Mouse (Mus musculus) spleen, postnatal 10 days (tissue): ENCODE measurements around the gene Ncam2.
A peak's percentile ranks its signal among the peaks of the same experiment; 100 is the strongest.
"Not testable (repeated sequence)": the region's sequence is repeated elsewhere in the genome, so short reads cannot be mapped to it uniquely, and the experiment has no call there.

Experiments
- DNase-seq, 2 experiments: peaks; one replicate each; pipeline ENCODE4 v3.0.0; 2021 to 2022; ENCODE audit warnings: low spot score in 2 of 2

The Ncam2 gene

DNA sequence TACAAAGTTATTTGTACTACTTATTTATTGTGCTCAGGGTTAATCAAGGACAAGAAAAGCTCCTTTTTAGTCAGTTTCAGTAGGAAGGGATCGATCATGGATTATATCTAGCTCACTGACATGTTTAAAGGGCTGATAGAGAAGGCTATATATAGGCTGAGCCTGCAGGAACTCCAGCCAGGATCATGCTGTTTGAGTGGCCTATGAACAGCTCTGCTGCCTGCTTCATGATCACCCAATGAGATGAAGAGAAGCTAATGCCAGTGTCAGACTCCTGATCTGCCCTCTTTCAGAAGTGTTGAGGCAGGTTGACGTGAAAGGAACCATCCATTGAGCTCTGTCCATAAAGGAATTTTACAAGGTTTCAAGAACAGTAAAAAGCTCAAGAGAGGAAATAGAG is 103.3 kb downstream of the Ncam2 start:
- DNase-seq: no peak

- no peak for DNase-seq
Measured at GRCm38 (mm10) chr16:81309215-81309614, 108.7 kb downstream of the Ncam2 start.

DNA sequence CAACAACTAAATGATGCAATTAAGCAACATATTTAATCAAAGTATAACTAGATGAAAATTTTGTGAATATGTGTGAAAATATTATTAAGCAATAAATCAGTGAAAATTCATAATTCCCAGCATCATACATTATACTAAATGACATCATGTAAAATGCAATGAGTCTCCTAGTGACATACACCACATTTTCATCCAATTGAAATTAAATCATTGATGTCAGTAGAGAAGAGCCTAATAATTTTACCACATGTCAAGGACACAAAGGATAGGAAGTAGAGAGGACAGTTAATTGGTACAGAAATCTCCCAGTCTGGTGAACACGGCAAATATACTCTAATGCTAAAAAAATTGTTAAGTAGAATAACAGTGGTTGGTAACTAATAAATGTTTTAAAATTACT is 118.5 kb downstream of the Ncam2 start:
- no peak for DNase-seq

DNA sequence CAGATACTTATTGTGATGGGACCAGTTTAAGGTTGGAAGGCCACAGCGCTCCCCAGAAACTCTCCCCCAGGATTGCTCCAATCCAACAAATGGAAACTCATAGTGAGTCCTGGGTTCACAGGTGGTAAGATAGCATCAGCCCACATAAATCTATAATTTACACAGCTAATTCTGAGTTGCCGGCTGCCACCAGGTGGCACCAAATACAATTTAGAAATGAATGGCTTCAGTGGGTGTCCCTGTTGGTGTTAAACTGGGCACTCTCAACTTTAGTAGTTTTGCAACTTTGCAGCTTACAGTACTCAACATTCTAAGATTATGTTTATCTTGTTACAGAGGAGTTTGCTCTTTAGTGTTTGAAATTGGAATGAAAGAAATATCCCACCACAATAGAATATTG is 130.0 kb downstream of the Ncam2 start:
- DNase-seq: peak in 1 of 2 experiments; percentile 22

- DNase-seq: no peak
Measured at GRCm38 (mm10) chr16:81365901-81366300, 165.4 kb downstream of the Ncam2 start.

DNA sequence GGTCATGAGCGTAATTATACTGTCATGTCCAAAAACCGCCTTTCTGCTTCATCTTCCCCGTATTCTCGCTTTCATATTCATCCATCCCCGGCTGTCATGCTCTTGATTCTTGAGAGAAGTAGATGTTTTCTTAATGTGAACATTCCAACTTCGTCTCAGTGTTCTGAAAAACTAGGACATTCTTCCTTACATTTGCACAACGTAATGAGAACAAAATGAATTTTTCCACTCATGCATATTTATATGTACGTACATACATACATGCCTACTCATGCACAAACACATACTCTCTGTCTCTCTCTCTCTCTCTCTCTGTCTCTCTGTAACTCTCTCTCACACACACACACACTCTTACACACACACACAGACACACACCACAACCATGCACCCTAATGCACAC is 173.7 kb downstream of the Ncam2 start:
- no peak for DNase-seq

DNA sequence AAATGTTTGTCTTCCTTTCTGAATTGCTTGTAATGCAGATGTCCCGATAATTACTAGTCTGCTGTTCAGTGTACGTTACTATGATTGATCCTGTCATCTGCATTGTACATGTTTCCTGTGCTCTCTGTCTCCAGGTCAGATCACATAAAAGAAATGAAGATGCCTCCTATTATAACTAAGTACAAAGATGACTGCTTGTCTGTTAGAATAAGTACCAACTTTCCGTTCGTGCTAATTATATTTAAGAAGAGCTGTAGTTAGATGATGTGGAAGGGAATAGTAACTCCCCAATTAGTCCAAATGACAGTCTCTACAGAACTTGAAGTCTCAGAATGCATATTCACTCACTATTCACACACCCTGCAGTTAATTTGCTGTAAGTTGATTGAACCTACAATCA is 179.9 kb downstream of the Ncam2 start:
- DNase-seq: no peak

DNA sequence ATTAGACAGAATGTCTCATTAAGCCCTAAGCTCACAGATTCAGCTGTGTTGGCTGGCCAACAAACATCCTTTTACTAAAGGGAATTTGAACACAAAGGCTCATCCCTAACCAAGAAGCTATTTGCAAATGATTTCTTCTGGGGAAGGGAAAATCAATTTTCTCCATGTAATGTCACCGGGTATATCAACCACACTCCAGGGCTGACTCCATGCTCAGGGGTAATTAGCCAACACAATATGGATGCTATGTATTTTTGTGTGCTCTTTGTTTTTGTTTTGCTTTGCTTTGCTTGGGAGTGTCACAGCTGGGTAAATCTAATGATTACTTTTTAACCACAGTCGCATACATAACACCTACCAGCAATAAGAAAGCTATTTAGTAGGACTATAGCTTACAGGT is 188.1 kb downstream of the Ncam2 start:
- DNase-seq: no peak

DNA sequence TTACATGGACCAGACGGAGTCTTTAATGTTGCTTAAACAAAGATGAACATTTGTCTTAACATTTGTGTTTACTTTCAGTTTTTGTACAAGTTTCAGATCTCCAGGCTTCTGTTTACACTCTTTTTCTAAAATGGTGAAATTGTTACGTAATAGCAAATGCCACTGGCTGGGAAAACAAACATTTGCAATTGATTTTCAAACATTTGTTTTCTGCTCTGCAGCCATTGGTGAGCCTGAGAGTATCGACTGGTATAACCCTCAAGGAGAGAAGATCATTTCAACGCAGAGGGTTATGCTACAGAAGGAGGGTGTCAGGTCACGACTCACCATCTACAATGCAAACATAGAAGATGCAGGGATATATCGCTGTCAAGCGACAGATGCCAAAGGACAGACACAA is 234.1 kb downstream of the Ncam2 start:
- no peak for DNase-seq

DNA sequence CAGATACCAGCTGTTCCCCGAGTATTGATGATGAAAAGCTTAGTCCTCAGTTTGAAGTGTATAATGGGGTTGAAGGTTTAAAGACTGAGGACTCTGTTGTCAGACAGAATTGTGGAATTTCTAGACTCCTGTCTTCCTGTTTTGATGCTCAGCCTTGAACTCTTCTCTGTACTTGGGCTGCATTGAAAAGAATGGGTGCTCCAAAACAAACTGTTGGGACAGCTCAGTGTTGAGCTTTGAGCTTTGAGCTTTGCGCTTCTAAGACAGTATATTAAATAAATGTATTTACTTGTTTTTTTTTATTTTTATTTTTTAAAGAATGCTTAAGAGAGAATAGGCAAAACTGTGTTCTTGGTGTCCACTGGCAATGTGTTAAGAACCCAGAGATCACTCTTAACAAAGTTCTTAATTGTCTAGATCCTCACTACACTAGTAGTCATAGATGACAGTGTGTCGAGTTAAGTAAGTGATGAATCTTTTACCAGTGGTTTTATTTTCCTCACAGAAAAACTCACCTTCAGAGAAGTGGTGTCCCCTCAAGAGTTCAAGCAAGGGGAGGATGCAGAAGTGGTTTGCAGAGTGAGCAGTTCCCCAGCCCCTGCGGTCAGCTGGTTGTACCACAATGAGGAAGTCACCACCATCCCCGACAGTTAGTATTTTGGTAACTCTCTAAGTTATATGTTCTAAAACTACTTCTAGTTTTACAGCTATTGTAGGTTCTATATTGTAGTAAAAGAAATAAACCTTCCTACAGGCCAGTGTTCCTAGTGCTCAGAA is 236.8 kb downstream of the Ncam2 start:
- peak in 1 of 2 experiments; percentile 15 for DNase-seq

DNA sequence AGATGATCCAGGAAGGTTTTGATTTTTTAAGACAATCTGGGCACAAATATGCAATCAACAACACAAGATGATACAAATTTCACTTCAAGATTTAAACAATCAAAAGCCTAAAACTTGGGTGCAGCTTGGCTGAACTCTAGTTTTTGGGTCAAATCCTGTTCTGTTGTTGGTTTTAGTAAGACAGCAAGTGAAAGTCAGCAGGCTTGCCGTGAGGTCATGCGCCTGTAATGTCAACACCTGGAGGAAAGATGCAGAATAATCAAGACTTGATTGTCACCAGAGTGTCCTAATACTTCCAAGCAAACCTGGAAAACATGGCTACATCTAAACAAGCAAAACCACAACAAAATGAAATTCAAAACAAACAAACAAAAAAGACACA is 237.4 kb downstream of the Ncam2 start:
- DNase-seq: no peak

DNA sequence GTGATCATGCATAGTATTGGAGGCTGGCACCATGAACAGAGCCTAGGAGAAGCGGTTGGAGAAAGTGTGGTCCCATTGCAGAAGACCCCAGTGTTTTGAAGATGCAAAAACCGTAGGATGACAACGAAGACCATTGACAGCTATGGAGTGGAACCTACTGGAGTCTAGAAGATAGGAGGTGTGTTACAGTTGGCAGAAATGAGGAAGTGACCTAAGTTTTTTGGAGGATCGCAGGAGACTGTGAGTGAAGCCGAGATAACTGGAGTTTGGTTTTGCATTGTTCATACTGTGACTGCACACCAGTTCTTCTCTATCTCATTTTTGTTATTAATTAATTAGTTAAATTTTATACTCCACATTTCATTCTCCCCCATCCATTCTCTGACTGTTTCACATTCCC is 250.4 kb downstream of the Ncam2 start:
- DNase-seq: no peak

- DNase-seq: no peak
Measured at GRCm38 (mm10) chr16:81452988-81453387, 252.5 kb downstream of the Ncam2 start.

GRCm38 (mm10) chr16:81454472-81454871 is 254.0 kb downstream of the Ncam2 start:
- no peak for DNase-seq

GRCm38 (mm10) chr16:81462731-81463130 is 262.2 kb downstream of the Ncam2 start:
- not testable (repeated sequence) for DNase-seq

DNA sequence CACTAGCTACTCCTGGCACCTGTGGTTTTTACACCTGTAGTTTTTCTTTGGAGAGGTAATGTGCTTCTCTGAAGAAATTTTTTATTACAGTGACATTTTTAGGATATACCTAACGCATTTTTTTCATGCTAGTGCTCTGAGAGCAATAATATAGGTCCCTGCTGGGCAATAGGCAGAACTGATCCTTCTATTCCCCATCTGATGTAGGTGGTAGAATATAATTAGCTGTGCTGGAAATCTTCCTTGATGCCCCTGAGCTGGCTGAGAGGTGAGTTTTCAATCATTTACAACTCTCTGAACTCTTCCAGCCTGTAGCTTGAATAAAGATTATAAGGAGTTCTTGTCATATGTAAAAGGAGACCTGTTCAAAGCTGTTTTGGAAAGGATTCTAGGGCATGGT is 272.4 kb downstream of the Ncam2 start:
- no peak for DNase-seq

- no peak for DNase-seq
Measured at GRCm38 (mm10) chr16:81481058-81481457, 280.6 kb downstream of the Ncam2 start.

DNA sequence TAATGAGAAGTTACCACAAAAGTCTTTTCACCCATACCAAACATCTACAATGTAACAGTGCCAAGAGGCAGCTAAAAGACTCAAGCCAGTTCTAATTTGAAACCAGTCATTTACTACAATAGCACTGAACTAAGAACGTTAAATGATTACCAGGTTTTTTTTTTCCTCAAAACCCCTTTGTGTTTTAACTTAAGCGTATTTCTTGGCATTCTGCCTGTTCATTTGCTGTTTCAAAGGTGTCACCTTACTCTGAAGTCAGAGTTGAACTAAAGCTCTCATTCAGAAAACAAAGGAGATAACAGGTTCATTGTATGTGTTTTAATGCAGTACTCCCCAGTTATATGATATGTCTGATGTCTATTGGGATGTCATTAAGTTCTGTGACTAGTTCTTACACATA is 295.6 kb downstream of the Ncam2 start:
- DNase-seq: no peak

GRCm38 (mm10) chr16:81502578-81502977 is 302.1 kb downstream of the Ncam2 start:
- DNase-seq: no peak

- no peak for DNase-seq
Measured at GRCm38 (mm10) chr16:81536230-81536629, 335.7 kb downstream of the Ncam2 start.

DNA sequence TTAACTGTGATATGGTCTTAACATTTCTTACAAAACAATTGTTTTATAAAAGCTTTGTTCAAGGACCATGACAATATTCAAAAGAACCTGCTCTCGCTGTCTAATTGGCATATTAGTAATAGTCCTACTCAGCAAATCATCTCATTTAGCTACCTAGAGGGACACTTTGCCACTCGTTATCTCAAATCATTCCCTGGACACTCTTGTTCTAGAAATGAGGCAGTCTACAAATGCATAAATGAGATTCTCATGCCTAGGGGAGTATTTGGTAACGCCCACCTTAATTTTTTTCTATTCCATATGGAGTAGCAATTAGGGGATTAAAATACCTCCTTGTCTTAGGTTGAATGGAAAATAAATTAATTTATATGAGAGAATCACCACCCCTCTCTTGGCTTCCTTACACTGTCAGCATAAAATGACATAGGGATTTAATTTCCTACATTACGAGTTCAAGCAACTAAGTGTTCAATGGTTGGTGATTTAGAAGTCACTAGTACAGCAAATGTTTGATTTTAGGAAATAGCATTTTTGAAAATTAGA is 387.1 kb downstream of the Ncam2 start:
- DNase-seq: no peak

GRCm38 (mm10) chr16:81623276-81623675 is 422.8 kb downstream of the Ncam2 start:
- DNase-seq: no peak

- no peak for DNase-seq
Measured at GRCm38 (mm10) chr16:81623776-81624175, 423.3 kb downstream of the Ncam2 start.

GRCm38 (mm10) chr16:81650286-81650685 is 449.8 kb downstream of the Ncam2 start:
- no peak for DNase-seq
